Mouse (Mus musculus) activated CD4-positive, CD25-positive, alpha-beta regulatory T cell (primary cell): ENCODE data around the gene Krtap5-2. TPM values are rescaled to one million over a fixed set of nuclear protein-coding genes. Genes with fewer than 3 reads are reported as not detected.

ENCODE experiments used
- polyA plus RNA-seq, 2 experiments: library from polyadenylated mRNA; unstranded; fragments of 100-300 nt; shearing (Covaris generic); gene quantifications; one replicate each; pipeline ENCODE4 v1.2.1; 2017

Krtap5-2 gene
- polyA plus RNA-seq: under 1 TPM in 1 of 2 experiments, not detected in 1; 0.20 TPM

GRCm38 (mm10) chr7:142175905-142176304 is at the start of gene Krtap5-2:
Krtap5-2 (minus strand) TSS chr7:142176005.

DNA sequence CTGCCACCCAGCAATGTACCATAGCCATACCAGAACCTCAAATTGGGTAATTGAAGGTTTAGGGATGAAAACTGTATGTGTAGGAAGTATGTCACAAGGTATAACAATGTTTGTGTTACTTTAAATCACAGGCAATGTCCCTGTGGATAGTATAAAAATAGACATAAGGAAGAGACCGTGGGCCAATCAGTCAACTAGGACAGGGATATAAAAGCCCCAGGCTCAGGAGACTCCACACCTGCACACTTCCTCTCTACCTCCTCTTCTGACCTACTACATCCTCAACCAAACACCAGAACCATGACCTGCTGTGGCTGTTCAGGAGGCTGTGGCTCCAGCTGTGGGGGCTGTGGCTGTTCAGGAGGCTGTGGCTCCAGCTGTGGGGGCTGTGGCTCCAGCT is 35.8 kb upstream of the Krtap5-2 start, which contains the start of gene Gm7579:
Gene Gm7579, plus strand, starts transcription at position 301 of the 400 bp plus-strand sequence.

GRCm38 (mm10) chr7:142201064-142201463 is 25.3 kb upstream of the Krtap5-2 start, which contains the start of gene Krtap5-3:
Krtap5-3 (plus strand) TSS chr7:142201364.

GRCm38 (mm10) chr7:142190289-142190688 is 14.5 kb upstream of the Krtap5-2 start, which contains the start of gene Gm10153:
Gm10153 (minus strand) TSS chr7:142190389.

GRCm38 (mm10) chr7:142165639-142166038 is 10.2 kb downstream of the Krtap5-2 start, which contains the start of gene Gm4553:
Gm4553 (minus strand) TSS chr7:142165739.

GRCm38 (mm10) chr7:142157013-142157412 is 18.8 kb downstream of the Krtap5-2 start, which contains the start of gene Gm29735:
Gm29735 (minus strand) TSS chr7:142157113.

DNA sequence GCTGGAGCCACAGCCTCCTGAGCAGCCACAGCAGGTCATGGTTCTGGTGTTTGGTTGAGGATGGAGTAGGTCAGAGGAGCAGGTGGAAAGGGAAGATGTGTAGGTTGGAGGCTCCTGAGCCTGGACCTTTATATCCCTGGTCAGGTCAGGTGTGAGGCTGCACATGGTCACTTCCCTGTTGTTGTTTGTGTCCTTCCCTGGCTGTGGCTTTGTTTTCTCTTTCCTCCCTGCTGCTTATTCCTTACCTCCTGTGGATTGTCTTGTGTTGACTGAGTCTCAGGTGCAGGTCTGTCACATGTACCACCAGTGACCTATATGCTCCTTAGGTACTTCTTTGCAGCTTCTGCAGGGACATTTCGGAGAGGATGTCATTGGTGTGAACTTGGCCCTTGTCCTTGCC is 31.3 kb downstream of the Krtap5-2 start, which contains the start of gene Gm45337:
Gene Gm45337, minus strand, starts transcription at position 101 of the 400 bp plus-strand sequence.

DNA sequence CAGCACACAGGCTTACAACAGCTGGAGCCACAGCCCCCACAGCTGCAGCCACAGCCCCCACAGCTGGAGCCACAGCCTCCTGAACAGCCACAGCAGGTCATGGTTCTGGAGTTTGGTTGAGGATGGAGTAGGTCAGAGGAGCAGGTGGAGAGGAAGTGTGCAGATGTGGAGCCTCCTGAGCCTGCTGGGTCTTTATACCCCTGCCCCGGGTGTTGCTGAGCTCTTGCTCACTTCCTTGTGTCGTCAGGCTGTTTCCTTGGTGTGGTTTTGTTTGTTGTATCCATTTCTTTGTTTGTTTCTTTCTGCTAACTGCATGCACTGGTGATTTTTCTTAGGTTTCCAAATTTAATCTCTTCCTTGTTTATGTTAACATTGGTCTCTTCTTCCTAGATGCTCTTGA is 39.9 kb downstream of the Krtap5-2 start, which contains the start of gene Gm39115:
Gene Gm39115, minus strand, starts transcription at position 101 of the 400 bp plus-strand sequence.

Other genes starting within 250 kb of the Krtap5-2 start
- under 1 TPM in 1 of 2 experiments, not detected in 1; 0.17 TPM for gene Brsk2, start 226.3 kb downstream of the Krtap5-2 start, polyA plus RNA-seq
- 10 to 100 TPM; 67.3 to 91.7 TPM for gene Mob2, start 114.9 kb downstream of the Krtap5-2 start, polyA plus RNA-seq
- gene Dusp8, start 80.2 kb downstream of the Krtap5-2 start, polyA plus RNA-seq: under 1 TPM in 1 of 2 experiments, not detected in 1; 0.13 TPM
- not detected for gene Gm45618, start 55.3 kb downstream of the Krtap5-2 start, polyA plus RNA-seq
- not detected for gene Gm39115, start 40.0 kb downstream of the Krtap5-2 start, polyA plus RNA-seq
- gene Gm45337, start 31.4 kb downstream of the Krtap5-2 start, polyA plus RNA-seq: not detected
- gene Gm29735, start 18.9 kb downstream of the Krtap5-2 start, polyA plus RNA-seq: not detected
- under 1 TPM in 1 of 2 experiments, not detected in 1; 0.75 TPM for gene Gm4553, start 10.3 kb downstream of the Krtap5-2 start, polyA plus RNA-seq
- gene Gm10153, start 14.4 kb upstream of the Krtap5-2 start, polyA plus RNA-seq: not detected
- not detected for gene Krtap5-3, start 25.4 kb upstream of the Krtap5-2 start, polyA plus RNA-seq
- gene Gm7579, start 35.9 kb upstream of the Krtap5-2 start, polyA plus RNA-seq: not detected
- gene Krtap5-5, start 54.0 kb upstream of the Krtap5-2 start, polyA plus RNA-seq: not detected
- not detected for gene Gm40460, start 65.1 kb upstream of the Krtap5-2 start, polyA plus RNA-seq
- gene Gm2431, start 82.3 kb upstream of the Krtap5-2 start, polyA plus RNA-seq: not detected
- gene Gm4559, start 98.4 kb upstream of the Krtap5-2 start, polyA plus RNA-seq: not detected
- gene Krtap5-1, start 121.1 kb upstream of the Krtap5-2 start, polyA plus RNA-seq: not detected
- not detected for gene Krtap5-4, start 127.5 kb upstream of the Krtap5-2 start, polyA plus RNA-seq
- 10 to 100 TPM in 1 of 2 experiments, 1 to 10 TPM in 1; 6.1 to 10.4 TPM for gene Ifitm10, start 197.7 kb upstream of the Krtap5-2 start, polyA plus RNA-seq
- under 1 TPM; 0.74 to 0.75 TPM for gene Gm49369, start 206.7 kb upstream of the Krtap5-2 start, polyA plus RNA-seq
- gene Ctsd, start 212.0 kb upstream of the Krtap5-2 start, polyA plus RNA-seq: 100 to 1,000 TPM; 374 to 473 TPM